ENCODE assay signal across 7 mouse cellular contexts in genomic region chr2:36011331-36011825, GRCm38 (mm10). TPM values are rescaled to one million over a fixed set of nuclear protein-coding genes. Genes with fewer than 3 reads are reported as not detected.
DNase-seq lines count a peak whose midpoint lies in the region; ATAC-seq and TF ChIP-seq lines count a peak whose summit lies in the region.

No protein-coding gene starts in this region.

- no peaks in the 10 kb centered on the region for H3K36me3 ChIP-seq in thymus, adult 2 months (ENCODE audit: control insufficient read depth, insufficient read depth, low read length)
- H3K36me3 ChIP-seq in forebrain, embryonic 14.5 days (ENCODE audit: control insufficient read depth, insufficient read depth, low read length): no peaks in the 10 kb centered on the region
- no peaks in the 10 kb centered on the region for H3K36me3 ChIP-seq in lung, embryonic 16.5 days (ENCODE audit: control insufficient read depth, insufficient read depth, low read length)

- peak; percentile 66 for ATAC-seq in forebrain, embryonic 14.5 days
- ATAC-seq in lung, embryonic 16.5 days (ENCODE audit: low read depth): 0 out of 2 replicates have a peak, but pooled peaks have one; percentile 8

- H3K4me1 ChIP-seq in thymus, adult 2 months (replicated peaks; ENCODE audit: control insufficient read depth, insufficient read depth, low read length): no peaks in the 10 kb centered on the region
- peaks cover 10% of the 10 kb centered on the region; the same call in 1 of the 2 replicates for H3K4me1 ChIP-seq in forebrain, embryonic 14.5 days (ENCODE audit: control insufficient read depth, insufficient read depth, low read length)
- peaks cover 7% of the 10 kb centered on the region for H3K4me1 ChIP-seq in lung, embryonic 16.5 days (replicated peaks; ENCODE audit: control insufficient read depth, insufficient read depth, low read length)

- H3K27me3 ChIP-seq in thymus, adult 2 months (ENCODE audit: control insufficient read depth, insufficient read depth, low read length): peaks cover 7% of the 10 kb centered on the region; the same call in 1 of the 2 replicates
- no peaks in the 10 kb centered on the region for H3K27me3 ChIP-seq in forebrain, embryonic 14.5 days (replicated peaks; ENCODE audit: control insufficient read depth, insufficient read depth, low read length)
- peaks cover 6% of the 10 kb centered on the region for H3K27me3 ChIP-seq in lung, embryonic 16.5 days (ENCODE audit: control insufficient read depth, insufficient read depth, low read depth, low read length)

- peak; percentile 36 for DNase-seq in thymus, postnatal 4 days
- no peak for DNase-seq in thymus, adult 2 months
- peak; percentile 82 for DNase-seq in forebrain, embryonic 14.5 days (ENCODE audit: low spot score)
- peak; percentile 39 to 54 for DNase-seq in layer of hippocampus, adult 2 months (ENCODE audit: low spot score in 2 of 2)
- peak; percentile 55 for DNase-seq in right cerebral cortex, postnatal 25 days
- DNase-seq in yolk sac, embryonic 10.5 days (ENCODE audit: low spot score): no peak

- peak overlapping the region; percentile 58 for H3K9ac ChIP-seq in forebrain, embryonic 14.5 days (ENCODE audit: low read length)
- peak overlapping the region; percentile 58 for H3K9ac ChIP-seq in lung, embryonic 16.5 days (ENCODE audit: low read length)

- H3K4me3 ChIP-seq in thymus, adult 2 months (ENCODE audit: control insufficient read depth, insufficient read depth, low read length): no peak overlapping the region
- H3K4me3 ChIP-seq in forebrain, embryonic 14.5 days (ENCODE audit: low read depth, low read length): peak overlapping the region; percentile 39
- peak overlapping the region; percentile 59 for H3K4me3 ChIP-seq in layer of hippocampus, adult 2 months
- peak overlapping the region; percentile 47 for H3K4me3 ChIP-seq in lung, embryonic 16.5 days (ENCODE audit: low read length)

- no peak for TF ChIP-seq POLR2A in thymus, adult 2 months (IDR thresholded peaks at IDR 0.05; ENCODE audit: control insufficient read depth, extremely low read depth, insufficient read depth, low read length, poor library complexity)

- no peaks in the 10 kb centered on the region for H3K9me3 ChIP-seq in forebrain, embryonic 14.5 days (replicated peaks; ENCODE audit: control insufficient read depth, low read length)
- no peaks in the 10 kb centered on the region for H3K9me3 ChIP-seq in lung, embryonic 16.5 days (ENCODE audit: control insufficient read depth, low read length)

- no peak overlapping the region for H3K27ac ChIP-seq in thymus, adult 2 months (ENCODE audit: control insufficient read depth, insufficient read depth, low read length)
- peak overlapping the region; percentile 70 for H3K27ac ChIP-seq in forebrain, embryonic 14.5 days (ENCODE audit: low read depth, low read length)
- peak overlapping the region; percentile 69 for H3K27ac ChIP-seq in layer of hippocampus, adult 2 months
- no peak overlapping the region for H3K27ac ChIP-seq in lung, embryonic 16.5 days (ENCODE audit: low read length)

- 2% methylated on average over 44 of the region's 44 CpGs for WGBS in thymus, adult 2 months
- under 1% methylated on average over 44 of the region's 44 CpGs for WGBS in forebrain, embryonic 14.5 days
- under 1% methylated on average over 42 of the region's 44 CpGs for WGBS in lung, embryonic 16.5 days

- peak overlapping the region; percentile 80 for H3K4me2 ChIP-seq in forebrain, embryonic 14.5 days (ENCODE audit: low read length)
- peak overlapping the region; percentile 75 for H3K4me2 ChIP-seq in lung, embryonic 16.5 days (ENCODE audit: low read depth, low read length)

- no peak for TF ChIP-seq CTCF in thymus, adult 2 months (IDR thresholded peaks at IDR 0.05; ENCODE audit: borderline replicate concordance, control insufficient read depth, extremely low read depth, insufficient read depth, low read length, poor library complexity)
- peak; percentile 44 for TF ChIP-seq CTCF in layer of hippocampus, adult 2 months (conservative IDR thresholded peaks at IDR 0.05)

RNA-seq across cellular contexts. Expression of gene Ttll11, which starts 31.7 kb away (rescaled TPM):
- 0.33 and 0.46 TPM in 2 replicates for polyA plus RNA-seq in thymus, adult 2 months (2012; rRNA removed)
- polyA plus RNA-seq in forebrain, embryonic 14.5 days (2014; fragmentation: Nextera tagmentation; extraction: Ambion mirVana): 2.4 and 3.1 TPM in 2 replicates
- 10 to 100 TPM; 33.9 to 38.8 TPM for total RNA-seq in layer of hippocampus, adult 2 months (2021)
- 0.55 and 0.60 TPM in 2 replicates for polyA plus RNA-seq in lung, embryonic 16.5 days (2015; fragmentation: Nextera tagmentation; extraction: Ambion mirVana)

RNA-seq across cellular contexts. Expression of gene Ndufa8, which starts 37.8 kb away (rescaled TPM):
- polyA plus RNA-seq in thymus, adult 2 months (2012; rRNA removed): 75.4 and 83.9 TPM in 2 replicates
- 283 and 287 TPM in 2 replicates for polyA plus RNA-seq in forebrain, embryonic 14.5 days (2014; fragmentation: Nextera tagmentation; extraction: Ambion mirVana)
- total RNA-seq in layer of hippocampus, adult 2 months (2021): 100 to 1,000 TPM; 175 to 180 TPM
- 239 and 249 TPM in 2 replicates for polyA plus RNA-seq in lung, embryonic 16.5 days (2015; fragmentation: Nextera tagmentation; extraction: Ambion mirVana)

RNA-seq across cellular contexts. Expression of gene Morn5, which starts 37.9 kb away (rescaled TPM):
- polyA plus RNA-seq in thymus, adult 2 months (2012; rRNA removed): 0.26 TPM in 1 of 2 replicates, not detected in the other
- 2.6 and 3.4 TPM in 2 replicates for polyA plus RNA-seq in forebrain, embryonic 14.5 days (2014; fragmentation: Nextera tagmentation; extraction: Ambion mirVana)
- total RNA-seq in layer of hippocampus, adult 2 months (2021): 1 to 10 TPM; 1.4 to 1.7 TPM
- polyA plus RNA-seq in lung, embryonic 16.5 days (2015; fragmentation: Nextera tagmentation; extraction: Ambion mirVana): 9.6 and 11.1 TPM in 2 replicates

Comparison
In these comparisons a context has a peak if more than half of its experiments do, and no peak if none do; other contexts are left out.
1. DNase-seq: peak in thymus, postnatal 4 days (single experiment), forebrain, embryonic 14.5 days (single experiment), layer of hippocampus, adult 2 months (2 of 2) and right cerebral cortex, postnatal 25 days (single experiment); none in thymus, adult 2 months (single experiment) and yolk sac, embryonic 10.5 days (single experiment).
2. H3K27ac ChIP-seq: peak in forebrain, embryonic 14.5 days (single experiment) and layer of hippocampus, adult 2 months (single experiment); none in thymus, adult 2 months (single experiment) and lung, embryonic 16.5 days (single experiment).